Mouse (Mus musculus) lung, embryonic 14.5 days (tissue): ENCODE results near the gene Stk4. TPM values are rescaled to one million over a fixed set of nuclear protein-coding genes. Genes with fewer than 3 reads are reported as not detected.

Experiments
- ATAC-seq: fragments of 200-750 bp; cut with Nextera tagmentation; 2 replicates; pipeline ENCODE4 v1.8.0; 2017; ENCODE audit warnings: mild to moderate bottlenecking, moderate TSS enrichment, moderate library complexity; ENCODE audit not compliant: insufficient read depth
- DNase-seq: peaks from one replicate; pipeline ENCODE4 v3.0.0-alpha.2; 2015
- H3K27ac ChIP-seq: fragments of 300-500 bp; sonication (generic); 2 replicates; pipeline ENCODE4 v1.5.1; 2014; ENCODE audit warnings: low read depth, mild to moderate bottlenecking, moderate library complexity
- H3K27me3 ChIP-seq: fragments of 300-500 bp; sonication (generic); 2 replicates; pipeline ENCODE4 v1.6.1; 2014; ENCODE audit warnings: low read length, control low read depth; ENCODE audit not compliant: insufficient read depth
- H3K36me3 ChIP-seq: fragments of 300-500 bp; sonication (generic); 2 replicates; pipeline ENCODE4 v1.6.1; 2014; ENCODE audit warnings: control low read depth; ENCODE audit not compliant: insufficient read depth
- H3K4me1 ChIP-seq: fragments of 300-500 bp; sonication (generic); 2 replicates; pipeline ENCODE4 v1.6.1; 2014; ENCODE audit warnings: antibody characterized with exemption, control low read depth; ENCODE audit not compliant: insufficient read depth
- H3K4me2 ChIP-seq: fragments of 300-500 bp; sonication (generic); 2 replicates; pipeline ENCODE4 v1.6.1; 2014; ENCODE audit warnings: mild to moderate bottlenecking
- H3K4me3 ChIP-seq: fragments of 300-500 bp; sonication (generic); 2 replicates; pipeline ENCODE4 v1.5.1; 2014; ENCODE audit warnings: low read depth, low read length
- H3K9ac ChIP-seq: fragments of 300-500 bp; sonication (generic); 2 replicates; pipeline ENCODE4 v1.6.1; 2014
- H3K9me3 ChIP-seq: fragments of 300-500 bp; sonication (generic); 2 replicates; pipeline ENCODE4 v1.6.1; 2016; ENCODE audit warnings: low read depth, low read length, control low read depth
- CTCF ChIP-seq: IDR thresholded peaks from 2 replicates; pipeline ENCODE4 v1.5.1; 2016; ENCODE audit warnings: antibody characterized with exemption, low read depth
- WGBS: fragments of 180-500 bp; shearing (Covaris S2); extraction: QIAGEN DNeasy Blood & Tissue Kit; methylation state at CpG from one replicate; pipeline ENCODE4 v1.1.7; 2014; 5-methylcytosine and 5-hydroxymethylcytosine counted together
- polyA plus RNA-seq: library from polyadenylated mRNA; unstranded; fragments of >200 nt; fragmentation: Nextera tagmentation; extraction: Ambion mirVana; gene quantifications from 2 replicates; pipeline ENCODE4 v1.2.1, GENCODE M21; 2014

Gene Stk4
- polyA plus RNA-seq, 1 experiment from 2014 or later: 33.7 TPM

DNA sequence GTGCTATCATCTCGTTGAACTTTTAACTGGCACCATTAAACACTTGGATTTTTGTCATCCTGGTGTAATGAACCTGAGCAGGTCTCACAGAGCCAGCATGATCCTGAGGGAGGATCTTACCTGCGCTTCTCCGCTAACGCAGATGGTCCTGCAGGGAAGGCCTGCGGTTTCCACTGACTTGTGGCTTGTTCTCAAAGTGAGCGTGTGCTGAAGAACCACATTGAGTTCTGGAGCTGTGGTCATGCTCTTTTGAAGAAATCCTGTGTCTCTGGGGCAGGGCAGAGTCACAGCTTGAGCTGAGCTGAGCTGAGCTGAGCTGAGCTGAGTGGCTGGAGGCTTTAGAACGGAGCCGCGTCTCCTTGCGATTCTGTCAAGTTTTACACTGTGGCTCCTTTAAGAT, 11.5 kb downstream of the Stk4 start:
- no peak for ATAC-seq
- WGBS: 96% methylated on average over 10 of the region's 10 CpGs
- H3K36me3 ChIP-seq: peaks cover 57% of the 10 kb centered on the region

DNA sequence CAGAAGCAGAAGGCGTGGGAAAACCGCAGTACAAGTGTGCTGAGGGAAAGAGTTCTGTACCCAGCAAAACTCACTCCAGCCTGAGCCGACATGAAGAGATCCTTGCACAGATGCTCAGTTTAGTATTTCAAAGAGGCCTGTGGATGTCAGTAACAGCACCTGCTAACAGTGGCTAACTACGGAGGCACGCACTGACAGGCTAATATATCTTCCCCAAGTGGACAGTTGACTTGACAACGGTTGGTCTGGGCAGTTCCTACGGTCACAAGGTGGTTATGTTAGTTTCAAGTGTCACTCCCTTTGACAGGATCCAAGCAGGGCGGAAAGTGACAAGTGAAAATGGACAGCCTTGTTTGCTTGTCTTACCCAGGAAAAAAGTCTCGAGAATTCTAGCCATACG, 12.1 kb downstream of the Stk4 start:
- Histone ChIP-seq H3K9me3 (no peaks in the 10 kb centered on the region), H3K4me1 (no peaks in the 10 kb centered on the region), H3K9ac (no peak overlapping the region), H3K27me3 (no peaks in the 10 kb centered on the region), H3K27ac (no peak overlapping the region), H3K36me3 (peaks cover 60% of the 10 kb centered on the region), H3K4me2 (no peak overlapping the region), H3K4me3 (no peak overlapping the region)
- DNase-seq: no peak
- TF ChIP-seq CTCF: no peak
- WGBS: 69% methylated on average over 10 of the region's 10 CpGs
- no peak for ATAC-seq

More for the DNA sequence above, 11.5 kb downstream of the Stk4 start:
- no peak overlapping the region for H3K4me3 ChIP-seq
- no peaks in the 10 kb centered on the region for H3K9me3 ChIP-seq
- H3K4me1 ChIP-seq: no peaks in the 10 kb centered on the region
- H3K4me2 ChIP-seq: no peak overlapping the region
- H3K9ac ChIP-seq: no peak overlapping the region
- H3K27me3 ChIP-seq: no peaks in the 10 kb centered on the region
- no peak overlapping the region for H3K27ac ChIP-seq
- no peak for TF ChIP-seq CTCF
- no peak for DNase-seq

DNA sequence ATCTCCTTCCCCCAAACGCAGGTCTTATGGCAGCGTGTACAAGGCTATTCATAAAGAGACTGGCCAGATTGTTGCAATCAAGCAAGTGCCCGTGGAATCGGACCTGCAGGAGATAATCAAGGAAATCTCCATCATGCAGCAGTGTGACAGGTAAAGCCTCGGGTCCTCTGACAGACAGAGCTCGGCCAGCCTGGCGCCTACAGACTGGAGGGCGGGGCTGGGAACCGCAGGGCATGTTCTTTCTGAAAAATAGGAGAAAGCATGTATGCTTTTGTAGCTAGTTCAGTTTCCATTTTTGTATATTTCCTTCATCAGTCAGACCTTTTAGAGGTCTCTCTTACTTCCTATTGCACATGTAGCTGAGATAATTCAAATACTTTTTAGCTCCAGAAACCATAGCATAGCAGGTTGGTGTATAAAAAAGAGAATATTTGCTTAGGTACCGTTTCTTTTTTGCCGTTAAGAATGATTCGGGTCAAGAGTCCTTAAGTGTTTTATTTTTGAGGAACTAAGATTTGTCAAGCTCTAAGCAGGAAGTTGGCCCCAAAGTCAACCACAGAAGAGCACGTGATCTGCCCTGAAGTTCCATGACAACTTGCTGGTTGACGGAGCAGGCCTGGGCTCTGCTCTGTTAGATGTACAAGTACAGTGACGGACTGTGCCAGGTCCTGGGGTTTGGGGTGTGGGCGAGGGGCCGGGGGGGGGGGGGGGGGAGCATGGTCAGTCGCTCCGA, 13.7 kb downstream of the Stk4 start:
- no peak overlapping the region for H3K4me2 ChIP-seq
- H3K4me3 ChIP-seq: no peak overlapping the region
- ATAC-seq: peak; percentile 54
- H3K9ac ChIP-seq: no peak overlapping the region
- no peaks in the 10 kb centered on the region for H3K9me3 ChIP-seq
- no peaks in the 10 kb centered on the region for H3K4me1 ChIP-seq
- no peaks in the 10 kb centered on the region for H3K27me3 ChIP-seq
- peak; percentile 61 for DNase-seq
- WGBS: 69% methylated on average over 19 of the region's 19 CpGs
- 0 out of 2 replicates have a peak overlapping the region, but pooled peaks have one; percentile 4 for H3K27ac ChIP-seq
- peaks cover 75% of the 10 kb centered on the region for H3K36me3 ChIP-seq
- TF ChIP-seq CTCF: no peak

DNA sequence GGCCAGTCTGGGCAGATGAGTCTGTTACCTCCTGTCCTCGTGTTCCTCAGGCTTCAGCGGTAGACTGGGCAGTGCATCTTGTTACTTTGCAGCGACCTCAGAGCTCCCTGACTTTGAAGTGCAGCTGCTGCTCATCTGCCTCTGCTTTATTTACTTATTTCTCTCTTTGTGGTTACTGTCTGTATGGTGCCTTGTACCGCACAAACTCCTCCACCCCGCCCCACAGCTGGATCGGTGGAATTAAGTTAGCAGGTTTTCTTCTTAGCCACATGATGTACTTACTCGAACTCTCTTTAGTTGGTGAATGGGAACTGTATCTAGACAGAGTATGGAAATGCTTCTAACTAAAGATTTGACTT, 14.2 kb downstream of the Stk4 start:
- Histone ChIP-seq H3K9ac (no peak overlapping the region), H3K27me3 (no peaks in the 10 kb centered on the region), H3K4me1 (no peaks in the 10 kb centered on the region), H3K36me3 (peaks cover 80% of the 10 kb centered on the region), H3K9me3 (no peaks in the 10 kb centered on the region), H3K27ac (no peak overlapping the region), H3K4me3 (no peak overlapping the region), H3K4me2 (no peak overlapping the region)
- 67% methylated on average over 7 of the region's 7 CpGs for WGBS
- ATAC-seq (no peak), DNase-seq (no peak)
- TF ChIP-seq CTCF: no peak

DNA sequence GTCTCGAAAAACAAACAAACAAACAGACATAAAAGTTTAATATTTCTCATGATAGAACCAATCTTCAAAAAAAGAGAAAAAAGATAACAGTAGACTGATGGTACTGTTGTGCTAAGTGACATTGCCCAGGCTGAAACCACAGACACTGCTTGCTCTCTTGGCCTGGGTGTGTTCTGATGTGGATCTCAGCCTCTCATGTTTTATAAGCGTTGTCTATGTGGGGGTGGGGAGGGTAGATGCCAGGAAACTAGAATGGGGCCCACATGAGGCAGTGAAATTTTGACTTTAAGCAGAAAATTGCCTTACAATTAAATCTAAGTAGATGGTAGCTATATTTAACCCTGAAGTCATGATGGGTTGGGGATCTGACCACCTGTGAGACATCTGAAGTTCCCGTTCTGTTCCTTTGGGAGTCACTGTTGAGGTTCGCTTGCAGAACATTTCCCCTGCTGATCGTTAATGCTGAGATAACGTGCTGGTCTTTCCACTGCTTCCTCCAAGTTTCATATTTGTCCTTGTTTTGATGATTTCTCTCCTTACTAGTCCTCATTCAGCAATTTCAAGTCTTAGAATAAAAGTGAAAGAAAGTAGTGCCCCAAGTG, 17.4 kb downstream of the Stk4 start:
- Histone ChIP-seq H3K4me1 (no peaks in the 10 kb centered on the region), H3K36me3 (peaks cover 65% of the 10 kb centered on the region), H3K4me2 (no peak overlapping the region), H3K27me3 (no peaks in the 10 kb centered on the region), H3K4me3 (no peak overlapping the region), H3K9me3 (no peaks in the 10 kb centered on the region), H3K27ac (no peak overlapping the region), H3K9ac (no peak overlapping the region)
- TF ChIP-seq CTCF: no peak
- no peak for ATAC-seq
- DNase-seq: no peak
- whole genome bisulfite sequencing: 87% methylated on average over 6 of the region's 6 CpGs

DNA sequence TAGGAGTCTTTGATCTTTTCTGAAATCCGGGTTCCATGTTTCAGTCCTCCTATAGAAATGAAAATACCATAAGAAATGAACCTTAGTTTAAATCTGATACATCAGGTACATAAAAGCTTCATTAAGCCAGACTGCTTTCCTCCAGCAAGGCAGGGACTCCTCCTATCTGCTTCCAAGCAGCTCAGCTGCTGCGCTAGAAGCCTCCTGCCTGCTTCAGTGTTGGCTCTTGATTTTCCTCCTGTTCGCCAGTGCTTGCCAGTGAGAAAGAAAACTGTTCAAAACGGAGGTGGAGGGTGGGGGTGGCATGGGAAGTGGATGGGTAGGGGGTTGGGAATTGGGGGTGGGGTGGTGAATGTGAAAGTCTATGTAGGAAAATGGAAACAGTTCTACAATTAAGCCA, 19.4 kb downstream of the Stk4 start:
- Histone ChIP-seq H3K4me2 (no peak overlapping the region), H3K4me3 (no peak overlapping the region), H3K36me3 (peaks cover 56% of the 10 kb centered on the region), H3K27me3 (no peaks in the 10 kb centered on the region), H3K27ac (no peak overlapping the region), H3K9me3 (no peaks in the 10 kb centered on the region), H3K4me1 (no peaks in the 10 kb centered on the region), H3K9ac (no peak overlapping the region)
- ATAC-seq: no peak
- no peak for DNase-seq
- no peak for TF ChIP-seq CTCF
- 87% methylated on average over 4 of the region's 4 CpGs for WGBS

DNA sequence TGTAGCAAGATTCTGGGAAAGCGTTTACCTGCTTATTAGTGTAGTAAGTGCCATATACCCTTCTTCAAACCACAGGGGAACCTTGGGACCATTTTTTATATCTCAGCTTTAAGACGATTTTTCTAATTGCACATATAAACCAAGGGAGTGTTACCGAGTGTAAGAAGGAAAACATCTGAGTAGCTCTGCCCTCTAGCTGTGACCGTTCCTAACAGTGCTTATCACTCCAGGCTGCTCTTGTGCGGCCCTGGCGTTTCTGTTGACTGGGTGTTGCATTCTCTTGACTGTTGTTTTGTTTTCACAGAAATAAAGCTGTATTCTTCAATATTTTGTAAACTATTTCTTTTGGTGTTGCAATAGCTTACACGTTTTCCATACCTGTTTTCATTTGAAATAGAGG, 24.0 kb downstream of the Stk4 start:
- TF ChIP-seq CTCF: no peak
- no peaks in the 10 kb centered on the region for H3K4me1 ChIP-seq
- H3K27ac ChIP-seq: no peak overlapping the region
- no peak overlapping the region for H3K4me3 ChIP-seq
- H3K36me3 ChIP-seq: peaks cover 47% of the 10 kb centered on the region
- no peaks in the 10 kb centered on the region for H3K27me3 ChIP-seq
- no peak overlapping the region for H3K4me2 ChIP-seq
- WGBS: 74% methylated on average over 7 of the region's 7 CpGs
- ATAC-seq (no peak), DNase-seq (no peak)
- no peak overlapping the region for H3K9ac ChIP-seq
- H3K9me3 ChIP-seq: no peaks in the 10 kb centered on the region
